Mouse (Mus musculus) cerebellum, adult 2 months (tissue): ENCODE measurements at regions not wholly inside any gene's neighbourhood (a gene's known extent, or its start where the extent isn't known, plus 50 kb on each side); places are given as distances from the start of the nearest gene placed in this dataset.

Source experiments
- CTCF ChIP-seq: fragments of 200-500 bp; IDR thresholded peaks from 2 replicates; pipeline ENCODE4 v1.5.1; 2011; ENCODE audit warnings: low read depth, mild to moderate bottlenecking, control low read depth, low read length, moderate library complexity, borderline replicate concordance; ENCODE audit not compliant: insufficient read depth
- POLR2A ChIP-seq: fragments of 200-500 bp; IDR thresholded peaks from 2 replicates; pipeline ENCODE4 v1.6.1; 2011; ENCODE audit warnings: low read length, control low read depth, borderline replicate concordance; ENCODE audit not compliant: insufficient read depth

DNA sequence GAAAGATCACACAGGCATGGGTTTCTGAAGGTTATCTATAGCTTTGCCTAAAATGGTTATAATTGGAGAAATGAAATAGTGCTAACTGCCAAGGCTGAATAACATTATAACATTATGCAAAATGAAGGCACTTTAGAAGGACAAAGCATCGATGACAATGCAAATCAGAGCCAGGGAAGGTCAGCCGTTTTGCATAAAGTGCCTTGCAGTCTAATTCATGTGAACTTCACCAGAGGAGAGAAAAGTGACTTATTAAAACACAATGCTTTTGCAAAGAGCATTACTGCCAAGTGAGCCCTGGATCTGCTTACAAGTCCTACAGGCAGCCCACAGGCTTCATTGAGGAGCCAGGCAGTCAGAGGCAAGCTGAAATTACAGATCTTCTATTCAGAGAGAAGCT, 214.0 kb upstream of the A1bg start:
- TF ChIP-seq CTCF = no peak
- TF ChIP-seq POLR2A = no peak
